Mouse (Mus musculus): ENCODE results near the gene Dut.

- TF ChIP-seq CTCF (IDR thresholded peaks at IDR 0.05 in 2 of 3, conservative IDR thresholded peaks at IDR 0.05 in 1 of 3; ENCODE audit: control insufficient read depth in 1 of 3, insufficient read depth in 1 of 3, low read depth in 2 of 3, low read length in 3 of 3, poor library complexity in 1 of 3, severe bottlenecking in 1 of 3) (no peak), POLR2A (IDR thresholded peaks at IDR 0.05; ENCODE audit: control insufficient read depth in 1 of 2, insufficient read depth in 1 of 2, low read depth in 1 of 2, low read length in 2 of 2, poor library complexity in 1 of 2) (no peak), MYC (IDR thresholded peaks at IDR 0.05; ENCODE audit: low read depth, low read length) (no peak), MAFK (IDR thresholded peaks at IDR 0.05; ENCODE audit: borderline replicate concordance, low read depth, low read length) (no peak), ETS1 (IDR thresholded peaks at IDR 0.05; ENCODE audit: low read depth, low read length) (no peak)
Measured at GRCm38 (mm10) chr2:125292616-125293015, 45.6 kb downstream of the Dut start.
